Mouse (Mus musculus) MEL (cell line): Measurements from ENCODE around the gene Nipal4. TPM values are rescaled to one million over a fixed set of nuclear protein-coding genes. Genes with fewer than 3 reads are reported as not detected.
A peak's percentile ranks its signal among the peaks of the same experiment; 100 is the strongest.

Source experiments
- DNase-seq: peaks from one replicate; pipeline ENCODE4 v3.0.0; 2011; ENCODE audit warnings: low read depth, low spot score
- H3K27ac ChIP-seq: 2 replicates; pipeline ENCODE4 v1.5.1; 2012; ENCODE audit warnings: low read depth, mild to moderate bottlenecking, control low read depth, low read length, moderate library complexity; ENCODE audit not compliant: control insufficient read depth
- H3K27me3 ChIP-seq, 2 experiments: fragments of 150-350 bp in 1 of 2; sonication (generic) in 1 of 2; 2 replicates each; pipeline ENCODE4 v1.6.1; 2012; ENCODE audit warnings: low read length in 2 of 2, mild to moderate bottlenecking in 2 of 2, improper control_type of control experiment in 1 of 2, moderate library complexity in 1 of 2; ENCODE audit not compliant: insufficient read depth in 2 of 2, control insufficient read depth in 1 of 2
- H3K36me3 ChIP-seq, 2 experiments: 2 replicates each; pipeline ENCODE4 v1.6.1; 2012 to 2014; ENCODE audit warnings: low read length in 2 of 2, improper control_type of control experiment in 1 of 2, inconsistent platforms in 1 of 2, mild to moderate bottlenecking in 1 of 2; ENCODE audit not compliant: insufficient read depth in 2 of 2, control insufficient read depth in 1 of 2
- H3K4me1 ChIP-seq, 2 experiments: fragments of 150-350 bp in 1 of 2; sonication (generic) in 1 of 2; 2 replicates each; pipeline ENCODE4 v1.6.1; 2012; ENCODE audit warnings: low read length in 2 of 2, improper control_type of control experiment in 1 of 2, mild to moderate bottlenecking in 1 of 2; ENCODE audit not compliant: insufficient read depth in 2 of 2, control insufficient read depth in 1 of 2
- H3K4me3 ChIP-seq, 2 experiments: fragments of 150-350 bp in 1 of 2; sonication (generic) in 1 of 2; 2 replicates each; pipeline ENCODE4 v1.5.1; 2012; ENCODE audit warnings: low read depth in 2 of 2, low read length in 2 of 2, mild to moderate bottlenecking in 2 of 2, moderate library complexity in 2 of 2, control low read depth in 1 of 2, improper control_type of control experiment in 1 of 2; ENCODE audit not compliant: control insufficient read depth in 1 of 2, insufficient read depth in 1 of 2
- H3K79me2 ChIP-seq: 2 replicates; pipeline ENCODE4 v1.6.1; 2012; ENCODE audit warnings: mild to moderate bottlenecking, low read length, moderate library complexity; ENCODE audit not compliant: control insufficient read depth, poor library complexity, insufficient read depth
- H3K9ac ChIP-seq: 2 replicates; pipeline ENCODE4 v1.6.1; 2012; ENCODE audit warnings: low read depth, mild to moderate bottlenecking, control low read depth, low read length, moderate library complexity; ENCODE audit not compliant: control insufficient read depth, poor library complexity, severe bottlenecking
- H3K9me3 ChIP-seq: fragments of 150-350 bp; sonication (generic); replicated peaks from 2 replicates; pipeline ENCODE4 v1.6.1; 2012; ENCODE audit warnings: mild to moderate bottlenecking, low read length, improper control_type of control experiment, moderate library complexity; ENCODE audit not compliant: insufficient read depth
- BHLHE40 ChIP-seq: IDR thresholded peaks from 2 replicates; pipeline ENCODE4 v1.6.1; 2012; ENCODE audit warnings: low read depth, mild to moderate bottlenecking, inconsistent platforms, low read length, improper control_type of control experiment, borderline replicate concordance
- CHD1 ChIP-seq: IDR thresholded peaks from 2 replicates; pipeline ENCODE4 v1.6.1; 2012; ENCODE audit warnings: low read depth, mild to moderate bottlenecking, inconsistent platforms, low read length, improper control_type of control experiment
- CHD2 ChIP-seq: IDR thresholded peaks from 2 replicates; pipeline ENCODE4 v1.6.1; 2011; ENCODE audit warnings: low read length, improper control_type of control experiment
- CTCF ChIP-seq, 3 experiments: IDR thresholded peaks in 2 of 3; conservative IDR thresholded peaks in 1 of 3; 2 replicates each; pipeline ENCODE4 v1.5.1; 2011 to 2012; ENCODE audit warnings: low read length in 3 of 3, low read depth in 2 of 3, mild to moderate bottlenecking in 2 of 3, improper control_type of control experiment in 1 of 3, inconsistent platforms in 1 of 3, mixed read lengths in 1 of 3, moderate library complexity in 1 of 3; ENCODE audit not compliant: control insufficient read depth in 1 of 3, insufficient read depth in 1 of 3, poor library complexity in 1 of 3, severe bottlenecking in 1 of 3
- ELF1 ChIP-seq: IDR thresholded peaks from 2 replicates; pipeline ENCODE4 v1.6.1; 2014; ENCODE audit warnings: low read depth, mild to moderate bottlenecking, inconsistent platforms, low read length, improper control_type of control experiment, moderate library complexity
- EP300 ChIP-seq, 2 experiments: IDR thresholded peaks; 2 replicates each; pipeline ENCODE4 v1.6.1; 2011; ENCODE audit warnings: improper control_type of control experiment in 2 of 2, low read length in 2 of 2, low read depth in 1 of 2, mild to moderate bottlenecking in 1 of 2
- GABPA ChIP-seq: IDR thresholded peaks from 2 replicates; pipeline ENCODE4 v1.6.1; 2012; ENCODE audit warnings: low read depth, mild to moderate bottlenecking, inconsistent platforms, low read length, improper control_type of control experiment, moderate library complexity
- GATA1 ChIP-seq: IDR thresholded peaks from 2 replicates; pipeline ENCODE4 v1.6.1; 2011; ENCODE audit warnings: low read depth, low read length, improper control_type of control experiment
- JUND ChIP-seq: IDR thresholded peaks from 2 replicates; pipeline ENCODE4 v1.6.1; 2011; ENCODE audit warnings: low read depth, mild to moderate bottlenecking, improper control_type of control experiment, low read length
- KAT2A ChIP-seq: conservative IDR thresholded peaks from 2 replicates; pipeline ENCODE4 v1.6.1; 2012; ENCODE audit warnings: low read depth, low read length, improper control_type of control experiment, inconsistent platforms
- MAFK ChIP-seq: IDR thresholded peaks from 2 replicates; pipeline ENCODE4 v1.6.1; 2011; ENCODE audit warnings: low read depth, mild to moderate bottlenecking, low read length, improper control_type of control experiment, borderline replicate concordance
- MAX ChIP-seq: IDR thresholded peaks from 2 replicates; pipeline ENCODE4 v1.6.1; 2011; ENCODE audit warnings: low read length, improper control_type of control experiment
- MAZ ChIP-seq: IDR thresholded peaks from 2 replicates; pipeline ENCODE4 v1.6.1; 2012; ENCODE audit warnings: low read depth, mild to moderate bottlenecking, inconsistent platforms, low read length, improper control_type of control experiment
- MXI1 ChIP-seq: IDR thresholded peaks from 2 replicates; pipeline ENCODE4 v1.6.1; 2011; ENCODE audit warnings: mild to moderate bottlenecking, low read depth, low read length, improper control_type of control experiment
- MYC ChIP-seq: IDR thresholded peaks from 2 replicates; pipeline ENCODE4 v1.6.1; 2011; ENCODE audit warnings: low read depth, mild to moderate bottlenecking, low read length, improper control_type of control experiment, moderate library complexity
- POLR2A ChIP-seq, 2 experiments: IDR thresholded peaks; 2 replicates each; pipeline ENCODE4 v1.6.1; 2011 to 2012; ENCODE audit warnings: low read length in 2 of 2, mild to moderate bottlenecking in 2 of 2, control low read depth in 1 of 2, improper control_type of control experiment in 1 of 2, low read depth in 1 of 2, moderate library complexity in 1 of 2; ENCODE audit not compliant: control insufficient read depth in 1 of 2, insufficient read depth in 1 of 2, poor library complexity in 1 of 2
- POLR2AphosphoS2 ChIP-seq: IDR thresholded peaks from 2 replicates; pipeline ENCODE4 v1.6.1; 2011; ENCODE audit warnings: low read length, improper control_type of control experiment
- POLR2AphosphoS5 ChIP-seq: IDR thresholded peaks from 2 replicates; pipeline ENCODE4 v1.6.1; 2012; ENCODE audit warnings: low read depth, borderline replicate concordance, mild to moderate bottlenecking, inconsistent platforms, low read length, moderate library complexity, mixed read lengths
- SIN3A ChIP-seq: IDR thresholded peaks from 2 replicates; pipeline ENCODE4 v1.6.1; 2012; ENCODE audit warnings: low read length, improper control_type of control experiment, inconsistent platforms
- USF1 ChIP-seq: IDR thresholded peaks from 2 replicates; pipeline ENCODE4 v1.6.1; 2014; ENCODE audit warnings: low read depth, mild to moderate bottlenecking, inconsistent platforms, low read length, improper control_type of control experiment, moderate library complexity
- USF2 ChIP-seq, 2 experiments: IDR thresholded peaks; 2 replicates each; pipeline ENCODE4 v1.6.1; 2011 to 2012; ENCODE audit warnings: improper control_type of control experiment in 2 of 2, low read length in 2 of 2, borderline replicate concordance in 1 of 2, inconsistent platforms in 1 of 2, low read depth in 1 of 2, mild to moderate bottlenecking in 1 of 2; ENCODE audit not compliant: insufficient read depth in 1 of 2
- ZMIZ1 ChIP-seq: IDR thresholded peaks from 2 replicates; pipeline ENCODE4 v1.6.1; 2012; ENCODE audit warnings: low read depth, mild to moderate bottlenecking, inconsistent platforms, low read length, improper control_type of control experiment, moderate library complexity
- ZNF384 ChIP-seq: IDR thresholded peaks from 2 replicates; pipeline ENCODE4 v1.6.1; 2012; ENCODE audit warnings: low read depth, mild to moderate bottlenecking, inconsistent platforms, low read length, improper control_type of control experiment
- polyA plus RNA-seq, 2 experiments: library from polyadenylated mRNA; stranded (reverse) in 1 of 2; unstranded in 1 of 2; fragments of >175 nt in 1 of 2; fragments of >200 nt in 1 of 2; gene quantifications; 2 replicates each; pipeline versions ENCODE4 v1.2.1 to v1.2.4; 2012; ENCODE audit warnings: low replicate concordance in 2 of 2, low read depth in 1 of 2; ENCODE audit not compliant: insufficient read length in 2 of 2, insufficient read depth in 1 of 2, missing spikeins in 1 of 2
- total RNA-seq: library from RNA; depleted of rRNA; stranded (reverse); fragments of 300-350 nt; gene quantifications from 2 replicates; pipeline ENCODE4 v1.2.3, GENCODE M21; 2012

Gene Nipal4
- total and polyA plus RNA-seq, 3 experiments, result not detected

GRCm38 (mm10) chr11:46143342-46143741 is 23.0 kb downstream of the Nipal4 start:
- no peak overlapping the region for H3K9ac ChIP-seq
- no peaks in the 10 kb centered on the region for H3K79me2 ChIP-seq
- H3K27ac ChIP-seq, result no peak overlapping the region
- H3K4me3 ChIP-seq, result no peak overlapping the region
- peaks cover 0 to 2% of the 10 kb centered on the region in 2 experiments; a peak in 3 of 4 replicates for H3K27me3 ChIP-seq
- DNase-seq, result no peak
- TF ChIP-seq POLR2AphosphoS2, result no peak
- TF ChIP-seq CHD2, result no peak
- TF ChIP-seq MAFK, result no peak
- TF ChIP-seq MXI1, result no peak
- no peak for TF ChIP-seq MAZ
- TF ChIP-seq POLR2A (IDR thresholded peaks at IDR 0.05; ENCODE audit: control insufficient read depth in 1 of 2, insufficient read depth in 1 of 2, low read depth in 1 of 2, low read length in 2 of 2, poor library complexity in 1 of 2), result no peak
- no peaks in the 10 kb centered on the region for H3K4me1 ChIP-seq
- H3K36me3 ChIP-seq, result no peaks in the 10 kb centered on the region
- H3K9me3 ChIP-seq, result no peaks in the 10 kb centered on the region

DNA sequence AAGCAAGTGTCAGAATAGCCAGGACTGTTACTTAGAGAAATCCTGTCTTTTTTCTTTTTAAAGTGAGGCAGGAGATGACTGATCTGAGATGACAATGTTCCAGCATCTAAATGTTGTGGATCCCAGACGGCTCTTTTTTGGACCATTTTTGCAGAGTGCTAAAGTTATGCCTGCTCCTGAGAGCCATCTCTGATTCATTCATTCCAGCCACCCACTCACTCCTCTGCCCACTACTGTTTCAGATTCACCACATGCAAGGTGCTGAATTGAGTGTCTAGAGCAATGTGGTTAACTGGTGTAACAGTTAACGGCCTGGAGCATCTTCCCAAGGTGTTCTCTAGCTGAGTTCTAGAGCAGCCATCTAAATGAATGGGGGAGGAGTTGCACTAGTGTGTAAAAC is 31.4 kb downstream of the Nipal4 start:
- Histone ChIP-seq H3K79me2 (no peaks in the 10 kb centered on the region), H3K4me1 (peaks cover 9 to 22% of the 10 kb centered on the region in 2 experiments), H3K36me3 (peaks cover 0 to 13% of the 10 kb centered on the region in 2 experiments; a peak in 2 of 4 replicates), H3K4me3 (no peak overlapping the region), H3K27me3 (no peaks in the 10 kb centered on the region), H3K27ac (no peak overlapping the region), H3K9me3 (no peaks in the 10 kb centered on the region), H3K9ac (no peak overlapping the region)
- no peak for DNase-seq
- no peak for TF ChIP-seq GATA1

DNA sequence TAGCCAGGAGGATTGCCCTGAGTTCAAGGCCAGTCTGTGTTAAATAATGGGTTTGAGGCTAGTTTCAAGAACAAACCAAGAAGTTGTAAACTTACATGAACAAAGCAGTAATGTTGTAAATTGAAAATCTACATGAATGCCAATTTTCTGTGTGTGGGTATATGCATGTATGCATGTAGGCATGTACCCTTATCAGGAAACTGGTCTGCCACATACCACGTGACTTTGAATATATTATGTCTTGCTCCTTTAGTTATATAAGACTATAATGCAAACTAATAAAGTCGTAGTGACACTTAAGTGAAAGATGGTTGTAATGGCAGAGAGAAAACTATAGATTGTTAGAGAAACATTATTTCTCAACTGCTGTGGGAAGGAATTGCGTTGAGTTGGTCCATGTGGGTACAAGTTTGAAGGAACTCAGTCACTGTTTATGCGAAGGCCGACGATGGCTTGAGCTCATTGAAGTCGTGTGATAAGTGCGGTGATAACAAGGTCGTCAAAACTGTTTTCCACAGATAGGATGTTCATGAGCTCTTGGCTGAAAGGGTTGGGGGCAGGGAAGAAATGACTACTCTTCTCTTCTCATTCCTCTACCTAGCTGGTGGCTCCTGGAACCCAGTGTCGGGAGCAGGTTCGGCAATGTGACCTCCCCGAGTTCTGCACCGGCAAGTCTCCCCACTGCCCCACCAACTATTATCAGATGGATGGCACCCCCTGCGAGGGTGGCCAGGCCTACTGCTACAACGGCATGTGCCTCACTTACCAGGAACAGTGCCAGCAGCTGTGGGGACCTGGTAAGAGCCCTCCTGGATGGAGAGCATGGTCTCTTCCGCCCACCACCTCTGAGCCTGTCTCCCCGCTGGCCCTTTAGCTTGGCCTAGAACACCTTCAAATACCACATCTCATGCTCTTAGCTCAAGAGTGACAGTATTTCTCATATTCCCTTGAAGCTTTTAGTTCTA is 35.0 kb downstream of the Nipal4 start:
- Histone ChIP-seq H3K36me3 (peaks cover 0 to 18% of the 10 kb centered on the region in 2 experiments; a peak in 2 of 4 replicates), H3K79me2 (no peaks in the 10 kb centered on the region), H3K27ac (peak overlapping the region; percentile 2; the same call in 1 of the 2 replicates), H3K4me3 (peak overlapping the region in 1 of 2 experiments; percentile 8; a peak in 1 of 4 replicates), H3K4me1 (peaks cover 9 to 33% of the 10 kb centered on the region in 2 experiments), H3K27me3 (no peaks in the 10 kb centered on the region), H3K9me3 (no peaks in the 10 kb centered on the region), H3K9ac (peak overlapping the region; percentile 19; the same call in 1 of the 2 replicates)
- peak; percentile 81 for DNase-seq
- TF ChIP-seq POLR2AphosphoS5, result no peak
- no peak for TF ChIP-seq CHD1
- no peak for TF ChIP-seq KAT2A
- TF ChIP-seq EP300 (IDR thresholded peaks at IDR 0.05; ENCODE audit: low read depth in 1 of 2, low read length in 2 of 2), result peak; percentile 87
- TF ChIP-seq USF2 (IDR thresholded peaks at IDR 0.05; ENCODE audit: borderline replicate concordance in 1 of 2, insufficient read depth in 1 of 2, low read depth in 1 of 2, low read length in 2 of 2), result peak in 1 of 2 experiments; percentile 46; a peak in 1 of 4 replicates
- TF ChIP-seq CTCF (IDR thresholded peaks at IDR 0.05 in 2 of 3, conservative IDR thresholded peaks at IDR 0.05 in 1 of 3; ENCODE audit: control insufficient read depth in 1 of 3, insufficient read depth in 1 of 3, low read depth in 2 of 3, low read length in 3 of 3, poor library complexity in 1 of 3, severe bottlenecking in 1 of 3), result no peak
- peak; percentile 83 for TF ChIP-seq MAX
- TF ChIP-seq JUND, result no peak
- no peak for TF ChIP-seq POLR2A (IDR thresholded peaks at IDR 0.05; ENCODE audit: control insufficient read depth in 1 of 2, insufficient read depth in 1 of 2, low read depth in 1 of 2, low read length in 2 of 2, poor library complexity in 1 of 2)
- TF ChIP-seq ZNF384, result no peak
- no peak for TF ChIP-seq ZMIZ1
- TF ChIP-seq BHLHE40, result peak; percentile 15; the same call in 1 of the 2 replicates
- peak; percentile 26; the same call in 1 of the 2 replicates for TF ChIP-seq MYC
- TF ChIP-seq GABPA, result no peak
- TF ChIP-seq GATA1, result peak; percentile 93
- no peak for TF ChIP-seq SIN3A
- TF ChIP-seq MXI1, result no peak; the same call in 1 of the 2 replicates
- 0 out of 2 replicates have a peak, but pooled peaks have one; percentile 7 for TF ChIP-seq ELF1
- TF ChIP-seq USF1, result peak; percentile 85
